Mouse (Mus musculus) lung, embryonic 16.5 days (tissue): Measurements from ENCODE around the gene Gm10181. TPM values are rescaled to one million over a fixed set of nuclear protein-coding genes. Genes with fewer than 3 reads are reported as not detected.

Experiments used
- ATAC-seq: fragments of 200-750 bp; cut with Nextera tagmentation; 2 replicates; pipeline ENCODE4 v1.8.0; 2017; ENCODE audit warnings: low read depth, mild to moderate bottlenecking, moderate library complexity
- H3K27ac ChIP-seq: fragments of 300-500 bp; sonication (generic); 2 replicates; pipeline ENCODE4 v1.5.1; 2014; ENCODE audit warnings: mild to moderate bottlenecking, control low read depth, low read length
- H3K27me3 ChIP-seq: fragments of 300-500 bp; sonication (generic); 2 replicates; pipeline ENCODE4 v1.6.1; 2014; ENCODE audit warnings: low read depth, low read length, mixed read lengths; ENCODE audit not compliant: control insufficient read depth, insufficient read depth
- H3K36me3 ChIP-seq: fragments of 300-500 bp; sonication (generic); 2 replicates; pipeline ENCODE4 v1.6.1; 2014; ENCODE audit warnings: low read length; ENCODE audit not compliant: control insufficient read depth, insufficient read depth
- H3K4me1 ChIP-seq: fragments of 300-500 bp; sonication (generic); replicated peaks from 2 replicates; pipeline ENCODE4 v1.6.1; 2014; ENCODE audit warnings: low read length, mixed read lengths; ENCODE audit not compliant: control insufficient read depth, insufficient read depth
- H3K4me2 ChIP-seq: fragments of 300-500 bp; sonication (generic); 2 replicates; pipeline ENCODE4 v1.6.1; 2014; ENCODE audit warnings: low read depth, low read length, control low read depth
- H3K4me3 ChIP-seq: fragments of 300-500 bp; sonication (generic); 2 replicates; pipeline ENCODE4 v1.5.1; 2014; ENCODE audit warnings: mild to moderate bottlenecking, low read length, control low read depth
- H3K9ac ChIP-seq: fragments of 300-500 bp; sonication (generic); 2 replicates; pipeline ENCODE4 v1.6.1; 2014; ENCODE audit warnings: low read length, control low read depth
- H3K9me3 ChIP-seq: fragments of 300-500 bp; sonication (generic); 2 replicates; pipeline ENCODE4 v1.6.1; 2016; ENCODE audit warnings: low read length; ENCODE audit not compliant: control insufficient read depth
- WGBS: fragments of 180-500 bp; shearing (Covaris S2); extraction: QIAGEN DNeasy Blood & Tissue Kit; methylation state at CpG from one replicate; pipeline ENCODE4 v1.1.7; 2014; 5-methylcytosine and 5-hydroxymethylcytosine counted together
- polyA plus RNA-seq: library from polyadenylated mRNA; unstranded; fragments of >200 nt; fragmentation: Nextera tagmentation; extraction: Ambion mirVana; gene quantifications from 2 replicates; pipeline ENCODE4 v1.2.1, GENCODE M21; 2015

Gene Gm10181
- not detected in 2 replicates for polyA plus RNA-seq

GRCm38 (mm10) chr9:25089122-25089521 lies at the start of gene Gm10181:
Gene Gm10181 (plus strand): TSS chr9:25089422.
- Histone ChIP-seq H3K27ac (no peak within 1 kb of the TSS), H3K9ac (no peak within 1 kb of the TSS), H3K9me3 (no peaks in the 10 kb centered on the region), H3K27me3 (no peaks in the 10 kb centered on the region), H3K36me3 (no peaks in the 10 kb centered on the region), H3K4me1 (no peaks in the 10 kb centered on the region; the same call in 1 of the 2 replicates), H3K4me3 (no peak within 1 kb of the TSS), H3K4me2 (no peak within 1 kb of the TSS)
- 63% methylated on average over 2 of the region's 2 CpGs for WGBS
- ATAC-seq = no peak

GRCm38 (mm10) chr9:25041665-25042064 lies 47.6 kb upstream of the Gm10181 start:
- no peak for ATAC-seq
- Histone ChIP-seq H3K27ac (no peak overlapping the region), H3K4me3 (no peak overlapping the region), H3K36me3 (no peaks in the 10 kb centered on the region), H3K9ac (no peak overlapping the region), H3K27me3 (no peaks in the 10 kb centered on the region), H3K4me1 (no peaks in the 10 kb centered on the region), H3K9me3 (no peaks in the 10 kb centered on the region), H3K4me2 (no peak overlapping the region)
- 23% methylated on average over 6 of the region's 6 CpGs for WGBS

- Histone ChIP-seq H3K4me3 (no peak overlapping the region), H3K27me3 (no peaks in the 10 kb centered on the region), H3K4me1 (no peaks in the 10 kb centered on the region), H3K36me3 (no peaks in the 10 kb centered on the region), H3K27ac (no peak overlapping the region), H3K4me2 (no peak overlapping the region), H3K9ac (no peak overlapping the region), H3K9me3 (no peaks in the 10 kb centered on the region)
- WGBS = 66% methylated on average over 15 of the region's 15 CpGs
- no peak for ATAC-seq
Measured at GRCm38 (mm10) chr9:25042162-25043111, 46.8 kb upstream of the Gm10181 start.

- no peak overlapping the region for H3K4me3 ChIP-seq
- ATAC-seq = no peak
- H3K9ac ChIP-seq = no peak overlapping the region
- WGBS = 83% methylated on average over 3 of the region's 3 CpGs
- H3K9me3 ChIP-seq = no peaks in the 10 kb centered on the region
- H3K4me1 ChIP-seq = 0 out of 2 replicates have a peak, but pooled peaks cover 2% of the 10 kb centered on the region
- H3K27ac ChIP-seq = no peak overlapping the region
- H3K4me2 ChIP-seq = no peak overlapping the region
- no peaks in the 10 kb centered on the region for H3K27me3 ChIP-seq
- no peaks in the 10 kb centered on the region for H3K36me3 ChIP-seq
Measured at GRCm38 (mm10) chr9:25044325-25044724, 44.9 kb upstream of the Gm10181 start.

GRCm38 (mm10) chr9:25048289-25048688 lies 40.9 kb upstream of the Gm10181 start:
- H3K36me3 ChIP-seq = no peaks in the 10 kb centered on the region
- H3K27ac ChIP-seq = peak overlapping the region; percentile 19
- H3K4me3 ChIP-seq = no peak overlapping the region
- H3K4me2 ChIP-seq = peak overlapping the region; percentile 9
- ATAC-seq = peak; percentile 72
- H3K27me3 ChIP-seq = no peaks in the 10 kb centered on the region
- H3K9me3 ChIP-seq = no peaks in the 10 kb centered on the region
- 0 out of 2 replicates have a peak, but pooled peaks cover 2% of the 10 kb centered on the region for H3K4me1 ChIP-seq
- no peak overlapping the region for H3K9ac ChIP-seq
- WGBS = 26% methylated on average over 2 of the region's 2 CpGs

- no peaks in the 10 kb centered on the region for H3K9me3 ChIP-seq
- 70% methylated on average over 2 of the region's 2 CpGs for WGBS
- no peak for ATAC-seq
- no peaks in the 10 kb centered on the region for H3K36me3 ChIP-seq
- H3K27ac ChIP-seq = peak overlapping the region; percentile 19; the same call in 1 of the 2 replicates
- H3K4me2 ChIP-seq = no peak overlapping the region; the same call in 1 of the 2 replicates
- 0 out of 2 replicates have a peak, but pooled peaks cover 2% of the 10 kb centered on the region for H3K4me1 ChIP-seq
- H3K9ac ChIP-seq = no peak overlapping the region
- H3K4me3 ChIP-seq = no peak overlapping the region
- H3K27me3 ChIP-seq = no peaks in the 10 kb centered on the region
Measured at GRCm38 (mm10) chr9:25048940-25049339, 40.3 kb upstream of the Gm10181 start.

- H3K27ac ChIP-seq = no peak overlapping the region
- H3K4me2 ChIP-seq = no peak overlapping the region
- 45% methylated on average over 4 of the region's 4 CpGs for WGBS
- H3K9me3 ChIP-seq = no peaks in the 10 kb centered on the region
- no peaks in the 10 kb centered on the region for H3K27me3 ChIP-seq
- H3K4me1 ChIP-seq = 0 out of 2 replicates have a peak, but pooled peaks cover 2% of the 10 kb centered on the region
- no peak overlapping the region for H3K9ac ChIP-seq
- no peak overlapping the region for H3K4me3 ChIP-seq
- no peak for ATAC-seq
- no peaks in the 10 kb centered on the region for H3K36me3 ChIP-seq
Measured at GRCm38 (mm10) chr9:25051901-25052300, 37.3 kb upstream of the Gm10181 start.

GRCm38 (mm10) chr9:25055650-25056376 lies 33.4 kb upstream of the Gm10181 start:
- H3K27me3 ChIP-seq = no peaks in the 10 kb centered on the region
- no peak overlapping the region for H3K4me3 ChIP-seq
- H3K4me2 ChIP-seq = no peak overlapping the region
- H3K9me3 ChIP-seq = no peaks in the 10 kb centered on the region
- ATAC-seq = no peak
- no peaks in the 10 kb centered on the region for H3K36me3 ChIP-seq
- H3K4me1 ChIP-seq = no peaks in the 10 kb centered on the region
- no peak overlapping the region for H3K9ac ChIP-seq
- no peak overlapping the region for H3K27ac ChIP-seq

- H3K27ac ChIP-seq = no peak overlapping the region
- no peak overlapping the region for H3K4me3 ChIP-seq
- no peaks in the 10 kb centered on the region for H3K9me3 ChIP-seq
- peak; percentile 57 for ATAC-seq
- H3K36me3 ChIP-seq = no peaks in the 10 kb centered on the region
- H3K4me1 ChIP-seq = no peaks in the 10 kb centered on the region
- H3K4me2 ChIP-seq = no peak overlapping the region
- H3K27me3 ChIP-seq = no peaks in the 10 kb centered on the region
- no peak overlapping the region for H3K9ac ChIP-seq
- 38% methylated on average over 2 of the region's 3 CpGs for WGBS
Measured at GRCm38 (mm10) chr9:25058726-25059125, 30.5 kb upstream of the Gm10181 start.
